Mouse (Mus musculus) heart, embryonic 12.5 days (tissue): ENCODE results near the gene Dgke. TPM values are rescaled to one million over a fixed set of nuclear protein-coding genes. Genes with fewer than 3 reads are reported as not detected.
"Not testable (repeated sequence)": the region's sequence is repeated elsewhere in the genome, so short reads cannot be mapped to it uniquely, and the experiment has no call there.

Source experiments
- ATAC-seq: fragments of 200-750 bp; cut with Nextera tagmentation; 2 replicates; pipeline ENCODE4 v1.8.0; 2017; ENCODE audit warnings: moderate TSS enrichment, moderate library complexity; ENCODE audit not compliant: insufficient number of reproducible peaks, low FRiP score
- H3K27ac ChIP-seq: fragments of 300-500 bp; sonication (generic); 2 replicates; pipeline ENCODE4 v1.5.1; 2016; ENCODE audit warnings: mild to moderate bottlenecking, moderate library complexity; ENCODE audit not compliant: poor library complexity, severe bottlenecking
- H3K27me3 ChIP-seq: fragments of 300-500 bp; sonication (generic); replicated peaks from 2 replicates; pipeline ENCODE4 v1.6.1; 2016; ENCODE audit warnings: mild to moderate bottlenecking, moderate library complexity
- H3K36me3 ChIP-seq: fragments of 300-500 bp; sonication (generic); 2 replicates; pipeline ENCODE4 v1.6.1; 2016; ENCODE audit warnings: mild to moderate bottlenecking, moderate library complexity
- H3K4me1 ChIP-seq: fragments of 300-500 bp; sonication (generic); replicated peaks from 2 replicates; pipeline ENCODE4 v1.6.1; 2016; ENCODE audit warnings: mild to moderate bottlenecking
- H3K4me2 ChIP-seq: fragments of 300-500 bp; sonication (generic); 2 replicates; pipeline ENCODE4 v1.6.1; 2016; ENCODE audit warnings: mild to moderate bottlenecking, moderate library complexity
- H3K4me3 ChIP-seq: fragments of 300-500 bp; sonication (generic); 2 replicates; pipeline ENCODE4 v1.5.1; 2016; ENCODE audit warnings: mild to moderate bottlenecking
- H3K9ac ChIP-seq: fragments of 300-500 bp; sonication (generic); 2 replicates; pipeline ENCODE4 v1.6.1; 2016; ENCODE audit warnings: mild to moderate bottlenecking, moderate library complexity
- H3K9me3 ChIP-seq: fragments of 300-500 bp; sonication (generic); replicated peaks from 2 replicates; pipeline ENCODE4 v1.6.1; 2016; ENCODE audit warnings: mild to moderate bottlenecking, moderate library complexity
- WGBS: fragments of 180-500 bp; shearing (Covaris S2); methylation state at CpG from one replicate; pipeline ENCODE4 v1.1.7; 2016; 5-methylcytosine and 5-hydroxymethylcytosine counted together
- polyA plus RNA-seq: library from polyadenylated mRNA; unstranded; fragments of >200 nt; fragmentation: Nextera tagmentation; extraction: Ambion mirVana; gene quantifications from 2 replicates; pipeline ENCODE4 v1.2.1, GENCODE M21; 2016

The Dgke gene
- polyA plus RNA-seq: 7.2 and 8.2 TPM in 2 replicates

DNA sequence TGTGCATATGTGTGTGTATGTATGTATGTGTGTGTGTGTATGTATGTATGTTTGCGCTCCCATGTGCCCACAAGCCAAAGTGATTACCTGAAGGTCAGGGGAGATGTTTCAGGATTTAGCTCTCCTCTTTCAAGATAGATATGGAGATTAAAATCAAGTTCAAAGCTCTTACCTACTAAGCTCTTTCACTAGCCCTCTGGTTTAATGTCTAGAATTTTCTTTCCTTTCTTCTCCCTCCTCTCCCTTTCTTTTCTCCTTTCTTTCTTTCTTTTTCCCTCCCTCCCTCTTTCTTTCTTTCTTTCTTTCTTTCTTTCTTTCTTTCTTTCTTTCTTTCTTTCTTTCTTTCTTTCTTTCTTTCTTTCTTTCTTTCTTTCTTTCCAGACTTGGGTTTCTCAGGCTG lies at the start of gene Dgke:
Gene Dgke, minus strand, starts transcription at position 101 of the 400 bp plus-strand sequence.
- Histone ChIP-seq H3K4me2 (no peak within 1 kb of the TSS), H3K9me3 (no peaks in the 10 kb centered on the region), H3K4me3 (no peak within 1 kb of the TSS), H3K27ac (no peak within 1 kb of the TSS), H3K36me3 (no peaks in the 10 kb centered on the region), H3K9ac (no peak within 1 kb of the TSS), H3K4me1 (peaks cover 12% of the 10 kb centered on the region; the same call in 1 of the 2 replicates), H3K27me3 (no peaks in the 10 kb centered on the region)
- 83% methylated on average over 1 of the region's 1 CpGs for WGBS
- no peak for ATAC-seq

- no peak overlapping the region for H3K9ac ChIP-seq
- H3K36me3 ChIP-seq: no peaks in the 10 kb centered on the region
- H3K27ac ChIP-seq: no peak overlapping the region
- H3K4me1 ChIP-seq: peaks cover 23% of the 10 kb centered on the region
- WGBS: 25% methylated on average over 12 of the region's 12 CpGs
- no peaks in the 10 kb centered on the region for H3K9me3 ChIP-seq
- no peak for ATAC-seq
- no peak overlapping the region for H3K4me3 ChIP-seq
- no peaks in the 10 kb centered on the region for H3K27me3 ChIP-seq
- no peak overlapping the region for H3K4me2 ChIP-seq
Observed at GRCm38 (mm10) chr11:89107180-89107807, 40.6 kb upstream of the Dgke start.

DNA sequence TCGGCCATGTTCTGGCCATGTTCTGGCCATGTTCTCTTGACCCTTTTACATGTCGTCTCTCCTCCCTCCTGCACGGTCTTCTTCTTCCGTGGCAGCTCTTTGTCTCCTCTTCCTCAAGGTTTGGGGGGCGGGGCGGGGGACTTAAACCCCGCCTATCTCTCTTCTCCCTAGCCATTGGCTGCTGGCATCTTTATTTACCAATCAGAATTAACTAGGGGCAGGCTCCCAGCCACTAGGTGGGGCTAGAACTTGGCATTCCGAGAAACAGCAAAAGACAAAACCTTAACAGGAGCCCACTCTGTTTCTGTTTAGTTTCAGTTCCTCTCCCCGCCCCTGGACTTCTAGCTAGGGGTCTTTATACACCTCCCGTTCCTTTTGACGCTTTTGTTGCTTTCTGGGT lies 39.2 kb upstream of the Dgke start:
- no peaks in the 10 kb centered on the region for H3K27me3 ChIP-seq
- H3K36me3 ChIP-seq: no peaks in the 10 kb centered on the region
- ATAC-seq: no peak
- H3K4me1 ChIP-seq: peaks cover 23% of the 10 kb centered on the region
- no peak overlapping the region for H3K4me3 ChIP-seq
- H3K9ac ChIP-seq: no peak overlapping the region
- H3K27ac ChIP-seq: no peak overlapping the region
- no peak overlapping the region for H3K4me2 ChIP-seq
- 84% methylated on average over 11 of the region's 11 CpGs for WGBS
- H3K9me3 ChIP-seq: no peaks in the 10 kb centered on the region

DNA sequence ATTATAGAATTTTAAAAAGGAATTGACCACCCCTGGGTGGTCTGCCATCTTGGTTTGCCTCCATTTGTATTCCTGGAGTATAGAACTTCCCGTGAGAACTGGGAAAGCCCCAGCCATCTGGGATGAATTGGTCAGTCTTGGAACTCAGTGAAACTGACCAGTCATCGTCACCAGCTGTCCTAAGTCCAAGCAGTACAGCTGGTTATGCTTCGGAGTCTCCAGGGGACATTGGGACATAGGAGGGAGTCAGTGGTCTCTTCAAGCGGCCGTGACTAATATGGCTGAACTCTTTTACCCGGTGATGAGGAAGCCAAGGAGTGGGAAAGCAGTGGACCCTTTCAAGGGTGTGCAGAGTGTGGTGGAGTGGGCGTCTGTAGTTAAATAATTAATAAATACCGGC lies 38.6 kb upstream of the Dgke start:
- Histone ChIP-seq H3K4me1 (peaks cover 23% of the 10 kb centered on the region), H3K9me3 (no peaks in the 10 kb centered on the region), H3K4me2 (no peak overlapping the region), H3K4me3 (no peak overlapping the region), H3K9ac (no peak overlapping the region), H3K36me3 (no peaks in the 10 kb centered on the region), H3K27ac (no peak overlapping the region), H3K27me3 (no peaks in the 10 kb centered on the region)
- ATAC-seq: no peak
- 94% methylated on average over 8 of the region's 8 CpGs for WGBS

DNA sequence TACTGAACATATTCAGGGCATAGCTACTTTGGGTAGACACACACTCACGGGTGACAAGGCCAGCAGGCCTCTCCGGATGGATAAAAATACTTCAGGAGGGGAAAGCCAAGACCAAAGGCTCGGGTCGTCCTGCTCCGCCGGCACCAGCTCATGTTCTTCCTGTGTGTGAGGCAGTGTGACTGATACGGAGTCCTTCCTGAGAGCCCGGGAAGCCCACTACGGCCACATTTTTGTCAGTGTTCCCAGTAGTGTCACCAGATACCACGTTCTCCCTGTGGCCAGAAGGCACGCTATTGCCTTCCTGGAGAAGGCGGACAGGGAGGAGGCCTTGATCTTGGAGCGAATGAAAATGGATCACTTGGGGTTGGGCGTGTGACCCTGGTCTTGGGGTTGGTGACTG lies 36.5 kb upstream of the Dgke start:
- ATAC-seq: no peak
- H3K27ac ChIP-seq: no peak overlapping the region
- no peaks in the 10 kb centered on the region for H3K27me3 ChIP-seq
- no peaks in the 10 kb centered on the region for H3K36me3 ChIP-seq
- H3K4me2 ChIP-seq: no peak overlapping the region
- peaks cover 19% of the 10 kb centered on the region for H3K4me1 ChIP-seq
- no peak overlapping the region for H3K9ac ChIP-seq
- no peaks in the 10 kb centered on the region for H3K9me3 ChIP-seq
- H3K4me3 ChIP-seq: no peak overlapping the region
- WGBS: 69% methylated on average over 14 of the region's 14 CpGs

DNA sequence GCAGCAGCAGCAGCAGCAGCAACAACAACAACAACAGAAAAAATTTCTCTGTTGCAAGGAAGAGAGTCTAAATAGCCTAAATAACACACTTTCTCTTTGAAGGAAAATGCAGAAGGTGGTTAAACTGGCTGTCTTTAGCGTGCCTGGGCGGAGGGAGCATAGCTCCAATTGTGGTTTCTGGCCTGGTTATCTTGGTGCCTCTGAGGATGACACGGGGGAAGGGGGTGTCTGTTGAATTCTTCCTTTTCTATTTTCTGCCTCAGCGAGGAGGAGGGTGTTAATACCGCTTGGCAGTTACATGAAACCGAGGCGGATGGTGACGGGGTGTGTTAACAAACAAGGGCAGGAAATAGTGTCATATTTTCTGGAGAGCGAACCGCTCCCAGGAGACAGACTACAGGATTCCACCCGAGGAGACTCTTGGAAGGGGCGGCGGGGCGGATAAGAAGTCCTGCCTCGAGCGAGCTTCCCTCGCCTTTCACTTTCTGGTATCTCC lies 34.2 kb upstream of the Dgke start:
- 11% methylated on average over 17 of the region's 17 CpGs for WGBS
- no peaks in the 10 kb centered on the region for H3K36me3 ChIP-seq
- no peaks in the 10 kb centered on the region for H3K9me3 ChIP-seq
- H3K4me2 ChIP-seq: peak overlapping the region; percentile 76
- H3K27me3 ChIP-seq: no peaks in the 10 kb centered on the region
- H3K4me1 ChIP-seq: 0 out of 2 replicates have a peak, but pooled peaks cover 11% of the 10 kb centered on the region
- no peak overlapping the region for H3K27ac ChIP-seq
- H3K9ac ChIP-seq: peak overlapping the region; percentile 55; the same call in 1 of the 2 replicates
- H3K4me3 ChIP-seq: peak overlapping the region; percentile 47
- ATAC-seq: 0 out of 2 replicates have a peak, but pooled peaks have one; percentile 34

DNA sequence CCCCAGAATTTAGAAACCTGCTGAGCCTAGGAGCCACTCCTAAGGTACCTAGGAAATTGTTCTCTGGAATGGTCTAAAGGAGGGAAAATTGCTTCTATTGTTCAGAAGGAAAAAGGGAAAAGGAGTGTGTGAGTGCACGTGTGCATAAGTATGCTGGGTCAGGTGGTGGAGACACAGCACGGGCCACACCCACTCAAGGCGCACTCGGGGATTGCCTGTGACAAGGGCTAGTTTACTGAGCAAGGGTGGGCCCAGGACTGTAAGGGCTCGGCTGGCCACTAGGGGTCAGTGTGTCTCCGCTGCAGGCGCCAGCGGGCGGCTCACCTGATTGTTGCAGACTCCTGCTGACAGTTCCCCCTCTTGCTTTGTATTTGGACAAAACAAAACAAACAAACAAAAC lies 33.8 kb upstream of the Dgke start:
- Histone ChIP-seq H3K4me3 (peak overlapping the region; percentile 47), H3K4me1 (0 out of 2 replicates have a peak, but pooled peaks cover 11% of the 10 kb centered on the region), H3K36me3 (no peaks in the 10 kb centered on the region), H3K27ac (no peak overlapping the region), H3K4me2 (peak overlapping the region; percentile 76), H3K9ac (peak overlapping the region; percentile 55; the same call in 1 of the 2 replicates), H3K27me3 (no peaks in the 10 kb centered on the region), H3K9me3 (no peaks in the 10 kb centered on the region)
- under 1% methylated on average over 9 of the region's 9 CpGs for WGBS
- peak; percentile 80 for ATAC-seq

DNA sequence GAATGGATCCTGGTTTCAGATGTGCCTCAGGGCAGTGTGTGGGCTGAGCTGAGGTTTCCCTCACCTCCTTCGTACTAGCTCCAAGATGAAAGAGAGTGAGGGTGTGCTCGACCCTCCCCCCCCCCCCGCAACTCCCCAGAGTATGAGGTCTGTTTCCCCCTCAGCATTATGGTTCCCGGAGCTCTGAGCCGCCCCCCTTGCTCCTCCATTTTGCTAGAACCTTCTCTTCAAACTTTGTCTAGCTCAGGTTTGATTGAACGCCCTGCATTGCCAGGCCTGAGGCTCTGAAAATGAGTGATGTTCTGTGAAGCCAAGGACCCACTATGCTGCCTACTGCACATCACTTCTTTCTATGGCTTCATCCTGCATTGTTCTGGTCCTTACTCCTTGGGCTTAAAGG lies 32.3 kb upstream of the Dgke start:
- Histone ChIP-seq H3K9me3 (no peaks in the 10 kb centered on the region), H3K27ac (no peak overlapping the region)

DNA sequence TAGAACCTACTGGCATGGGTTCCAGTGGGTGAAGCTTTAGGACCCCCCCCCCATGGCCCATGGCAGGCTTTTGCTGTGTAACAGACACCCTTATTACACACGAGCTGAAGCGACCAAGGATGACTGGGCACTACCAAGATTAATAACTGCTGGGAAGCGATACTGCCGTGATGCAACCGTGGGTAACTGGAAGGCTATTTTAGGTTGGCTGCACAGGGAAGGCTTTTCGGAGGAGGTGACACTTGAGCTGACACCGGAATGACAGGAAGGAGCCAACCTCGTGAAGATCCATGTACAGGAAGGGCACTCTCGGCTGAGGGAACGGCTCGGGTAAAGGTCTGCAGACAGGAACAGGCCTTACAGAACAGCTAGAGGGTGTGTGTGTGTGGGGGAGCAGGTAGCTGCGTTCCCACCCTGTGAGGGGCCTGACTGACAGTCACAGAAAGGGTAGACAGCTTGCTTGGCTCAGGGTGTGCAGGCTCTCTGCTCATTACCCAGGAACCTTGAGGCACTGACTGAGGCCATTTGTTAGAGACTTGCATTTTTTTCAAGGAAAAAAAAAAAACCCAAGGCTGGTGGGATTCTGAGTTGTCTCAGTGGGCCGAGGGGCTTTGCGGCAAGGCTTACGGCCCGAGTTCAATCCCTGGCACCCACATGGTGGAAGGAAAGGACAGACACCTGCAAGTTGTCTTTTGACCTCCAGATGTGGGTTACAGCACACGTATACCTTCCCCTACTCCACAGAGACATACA lies 31.6 kb upstream of the Dgke start:
- no peaks in the 10 kb centered on the region for H3K9me3 ChIP-seq
- no peak overlapping the region for H3K4me2 ChIP-seq
- WGBS: 63% methylated on average over 17 of the region's 17 CpGs
- no peaks in the 10 kb centered on the region for H3K27me3 ChIP-seq
- no peak overlapping the region for H3K27ac ChIP-seq
- no peak for ATAC-seq
- no peak overlapping the region for H3K4me3 ChIP-seq
- no peaks in the 10 kb centered on the region for H3K36me3 ChIP-seq
- H3K4me1 ChIP-seq: 0 out of 2 replicates have a peak, but pooled peaks cover 9% of the 10 kb centered on the region
- no peak overlapping the region for H3K9ac ChIP-seq

More for the DNA sequence above, 32.3 kb upstream of the Dgke start:
- Histone ChIP-seq H3K4me1 (0 out of 2 replicates have a peak, but pooled peaks cover 11% of the 10 kb centered on the region), H3K4me3 (no peak overlapping the region), H3K4me2 (no peak overlapping the region), H3K36me3 (no peaks in the 10 kb centered on the region), H3K27me3 (no peaks in the 10 kb centered on the region), H3K9ac (no peak overlapping the region)
- 81% methylated on average over 6 of the region's 6 CpGs for WGBS
- ATAC-seq: no peak

GRCm38 (mm10) chr11:89097292-89097691 lies 30.6 kb upstream of the Dgke start:
- WGBS: 86% methylated on average over 10 of the region's 10 CpGs
- H3K27me3 ChIP-seq, H3K27ac ChIP-seq, H3K4me2 ChIP-seq, H3K36me3 ChIP-seq, ATAC-seq, H3K9me3 ChIP-seq, H3K4me3 ChIP-seq, H3K4me1 ChIP-seq, H3K9ac ChIP-seq: not testable (repeated sequence)

DNA sequence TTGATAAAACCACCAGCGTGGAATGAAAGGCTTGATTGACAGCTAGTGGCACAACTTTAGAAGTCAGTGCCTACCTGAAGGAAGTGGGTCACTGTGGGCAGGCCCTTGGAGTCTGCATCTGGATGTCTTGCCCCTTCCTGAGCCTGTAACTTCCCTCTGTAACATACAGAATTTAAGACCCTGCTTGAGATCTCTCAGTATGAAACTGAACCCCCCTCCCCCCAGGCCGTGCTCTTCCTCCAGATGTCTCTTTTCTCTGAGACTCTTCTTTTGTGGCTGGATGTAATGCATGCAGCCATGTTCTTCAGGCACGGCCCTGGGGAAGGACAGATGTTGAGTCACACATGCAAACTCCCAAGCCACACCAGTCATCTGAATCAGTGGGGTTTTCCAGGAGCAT lies 28.7 kb upstream of the Dgke start:
- no peak overlapping the region for H3K27ac ChIP-seq
- 78% methylated on average over 3 of the region's 3 CpGs for WGBS

More for the DNA sequence above, 28.7 kb upstream of the Dgke start:
- Histone ChIP-seq H3K9me3 (no peaks in the 10 kb centered on the region), H3K4me1 (0 out of 2 replicates have a peak, but pooled peaks cover 4% of the 10 kb centered on the region), H3K9ac (no peak overlapping the region), H3K4me3 (no peak overlapping the region), H3K27me3 (no peaks in the 10 kb centered on the region), H3K4me2 (no peak overlapping the region), H3K36me3 (no peaks in the 10 kb centered on the region)
- ATAC-seq: no peak
